Mouse (Mus musculus) telencephalon, adult 2 months (tissue): Measurements from ENCODE around the gene Gm10643.

Source experiments
- DNase-seq: peaks from one replicate; pipeline ENCODE4 v3.0.0-alpha.2; 2011; ENCODE audit warnings: low read depth, low spot score

The Gm10643 gene

DNA sequence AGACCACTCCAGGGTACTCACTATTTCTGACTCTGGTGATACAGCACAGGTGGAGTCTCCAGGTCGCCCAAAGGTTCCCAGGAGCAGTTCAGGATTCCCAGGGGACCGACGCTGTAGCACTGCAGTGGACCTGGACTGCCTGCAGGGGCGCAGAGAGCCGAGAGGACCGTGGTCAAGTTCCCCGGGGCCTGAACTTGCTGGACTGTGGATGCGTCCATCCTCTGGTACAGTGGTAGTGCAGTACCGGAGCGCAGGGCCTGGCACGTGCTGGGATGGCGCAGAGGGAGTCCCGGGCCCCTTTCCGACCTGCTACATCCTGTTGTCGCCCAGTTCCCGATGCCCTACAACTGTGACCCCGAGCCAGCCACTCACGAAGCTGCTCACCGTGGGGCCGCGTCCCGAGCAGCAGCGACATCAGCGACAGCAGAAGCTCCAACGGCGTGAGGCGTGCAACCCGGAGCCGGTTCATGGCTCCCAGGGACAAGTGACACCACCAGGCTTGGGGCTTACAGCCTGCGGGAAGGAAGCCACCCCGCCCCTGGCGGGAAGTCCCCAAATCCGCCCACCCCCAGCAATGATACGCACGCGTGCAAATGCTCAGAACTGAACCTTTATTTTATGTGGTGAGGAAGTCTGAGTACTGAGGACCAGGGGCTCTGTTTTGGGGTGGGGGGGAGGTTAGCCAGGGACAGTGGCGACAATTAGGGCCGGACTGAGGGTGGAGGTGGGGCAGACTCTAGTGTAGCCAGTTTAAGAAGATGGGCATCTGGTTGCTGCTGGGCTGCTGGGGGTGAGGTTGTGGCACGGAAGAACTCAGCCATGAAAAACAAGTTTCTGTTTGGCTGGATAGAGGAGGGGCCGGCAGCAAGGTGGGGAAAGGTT lies 22.6 kb downstream of the Gm10643 start, which contains the start of gene Il27ra:
Gene Il27ra (minus strand): TSS at position 524 of the 882 bp plus-strand sequence.
- DNase-seq: no peak

DNA sequence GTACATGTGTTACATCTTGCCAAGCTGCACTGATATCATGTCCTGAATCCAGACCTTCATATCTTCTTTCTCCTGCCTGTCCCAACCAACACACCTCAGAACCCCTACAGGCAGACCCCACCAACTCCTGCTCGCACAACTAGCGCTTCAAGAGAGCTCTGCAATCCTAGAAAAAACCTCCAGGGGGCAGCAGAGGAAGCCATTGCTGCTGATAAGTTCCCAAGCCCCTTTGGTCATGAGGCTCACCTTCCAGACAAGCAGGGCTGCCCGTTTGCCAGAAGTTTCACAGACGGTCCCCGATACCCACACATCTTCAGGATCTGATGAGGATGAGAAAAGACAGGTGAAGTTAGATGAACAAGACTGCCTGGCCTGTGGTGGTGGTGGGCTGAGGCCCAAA lies 25.9 kb downstream of the Gm10643 start:
- peak; percentile 22 for DNase-seq

DNA sequence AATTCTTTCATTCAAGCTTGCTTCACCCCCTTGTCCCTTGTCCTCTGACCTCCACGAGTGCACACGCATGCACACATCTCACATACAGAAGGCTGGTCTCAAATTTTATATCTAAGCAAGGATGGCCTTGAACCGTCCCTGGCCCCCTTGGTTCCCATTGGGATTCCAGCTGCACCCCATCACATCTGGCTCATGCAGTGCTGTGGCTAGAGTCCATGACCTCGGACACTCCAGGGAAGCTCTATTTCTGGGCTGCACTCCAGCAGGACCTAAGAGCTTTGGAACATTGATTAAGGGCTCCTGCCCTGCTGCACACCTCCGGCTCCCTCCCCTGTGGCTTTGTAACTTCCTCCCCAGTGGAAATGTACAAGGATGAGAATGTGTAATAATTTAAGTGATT lies 26.9 kb downstream of the Gm10643 start:
- DNase-seq: no peak

DNA sequence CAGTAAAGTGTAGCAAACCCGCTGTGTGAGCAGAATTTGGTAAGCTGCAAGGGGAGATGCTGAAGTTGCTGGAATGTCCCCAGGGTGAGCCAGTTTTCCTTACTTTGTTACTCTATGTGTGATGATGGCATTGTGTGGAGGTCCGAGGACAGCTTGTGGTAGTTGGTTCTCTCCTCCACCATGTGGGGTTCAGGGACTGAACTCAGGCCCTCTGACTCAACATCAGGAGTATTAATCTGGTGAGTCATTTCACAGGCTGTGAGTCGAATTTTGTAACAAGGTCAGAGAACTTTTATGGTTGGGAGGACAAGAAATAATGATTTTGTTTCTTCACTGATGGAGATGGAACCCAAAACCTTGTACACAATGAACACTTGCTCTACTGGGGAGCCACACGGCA lies 32.2 kb downstream of the Gm10643 start:
- DNase-seq: no peak

DNA sequence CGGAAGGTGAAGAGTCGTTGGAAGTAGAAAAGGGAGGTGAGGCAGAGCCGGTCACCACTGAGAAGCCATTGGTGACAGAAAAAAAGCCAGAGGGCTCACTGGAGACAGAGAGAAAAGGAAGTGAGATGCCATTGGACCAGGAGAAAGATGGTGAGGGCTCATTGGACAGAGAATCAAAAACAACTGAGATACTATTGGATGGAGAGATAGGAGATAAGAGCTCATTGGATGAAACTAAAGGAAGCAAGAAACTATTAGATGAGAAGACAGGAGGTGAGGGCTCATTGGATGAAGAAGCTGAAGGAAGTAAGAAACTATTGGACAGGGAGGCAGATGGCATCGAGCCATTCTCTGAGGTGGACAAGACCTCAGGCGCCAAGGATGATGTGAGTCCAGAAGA lies 35.7 kb downstream of the Gm10643 start:
- DNase-seq: no peak

DNA sequence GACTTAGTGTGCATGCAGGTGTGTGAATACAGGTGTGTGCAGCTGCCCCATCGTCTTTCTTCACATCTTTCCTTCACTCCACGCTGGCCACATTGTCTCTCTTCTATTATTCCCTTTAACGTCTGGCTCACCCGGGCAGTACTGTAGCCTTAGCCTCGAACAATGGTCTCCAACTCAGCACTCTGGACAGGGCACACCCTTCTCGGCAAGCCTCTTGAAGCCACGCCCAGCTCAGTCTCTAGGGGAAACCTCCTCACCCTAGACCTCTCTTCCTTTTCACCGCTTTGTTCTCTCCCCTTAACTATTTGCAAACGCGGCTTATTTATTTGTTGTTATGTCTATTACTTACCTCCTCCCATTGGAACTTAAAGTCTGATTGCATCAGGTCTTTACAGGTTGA lies 37.5 kb downstream of the Gm10643 start:
- no peak for DNase-seq

DNA sequence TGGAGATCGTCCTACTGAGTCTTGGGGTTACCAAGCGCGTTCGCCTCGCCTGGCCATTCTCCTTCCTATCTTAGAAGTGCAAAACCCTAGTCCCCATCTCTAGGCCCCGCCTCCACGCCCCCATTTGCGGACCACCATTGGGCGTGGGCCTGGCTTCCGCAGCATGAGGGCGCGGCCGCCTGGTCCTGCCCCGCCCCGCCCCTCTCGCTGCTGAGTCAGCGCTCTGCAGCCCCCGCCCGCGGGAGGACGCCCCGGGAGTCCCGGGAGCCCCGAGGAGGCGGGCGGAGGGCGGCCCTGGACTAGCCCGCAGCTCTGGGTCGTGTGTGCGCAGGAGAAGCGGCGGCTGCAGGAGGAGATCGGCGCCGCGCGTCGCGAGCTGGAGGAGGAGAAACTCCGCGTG lies 39.1 kb downstream of the Gm10643 start:
- no peak for DNase-seq

DNA sequence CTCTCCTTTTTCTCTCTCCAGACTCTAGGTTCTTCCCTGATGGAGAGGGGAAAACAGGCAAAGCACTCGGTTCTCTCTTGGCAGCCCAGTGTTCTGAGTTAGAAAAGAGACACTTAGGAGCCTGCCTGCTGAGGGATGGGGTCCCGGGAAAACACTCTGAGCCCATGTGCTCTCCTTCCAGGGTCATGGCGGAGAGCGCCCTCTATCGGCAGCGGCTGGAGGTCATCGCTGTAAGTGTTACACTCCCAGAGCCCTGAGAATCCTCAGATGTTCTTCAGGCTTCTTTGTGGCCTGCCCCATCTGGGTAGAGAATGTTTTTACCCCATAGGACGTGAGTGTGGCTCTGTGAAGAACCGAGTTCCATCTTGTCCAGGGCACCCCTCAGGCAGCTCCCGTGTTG lies 40.8 kb downstream of the Gm10643 start:
- DNase-seq: no peak

DNA sequence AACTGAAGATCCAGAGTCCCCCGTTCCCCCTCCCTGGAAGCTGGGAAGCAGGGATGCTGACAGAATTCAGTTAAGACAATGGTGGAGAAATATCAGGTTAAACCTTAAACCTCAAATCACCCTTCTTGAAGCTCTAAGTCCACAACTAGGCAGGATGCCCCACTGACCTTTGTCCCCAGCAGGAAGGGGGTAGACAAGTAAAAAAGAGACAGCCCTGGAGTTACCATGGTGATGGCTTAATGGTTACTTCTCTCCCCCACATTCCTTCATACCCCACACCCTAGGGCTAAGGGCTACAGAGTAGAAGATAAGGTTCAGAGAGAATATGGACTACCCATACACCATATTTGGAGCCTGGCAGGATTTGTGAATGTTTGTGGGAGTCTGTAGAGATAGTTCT lies 41.3 kb downstream of the Gm10643 start:
- no peak for DNase-seq

DNA sequence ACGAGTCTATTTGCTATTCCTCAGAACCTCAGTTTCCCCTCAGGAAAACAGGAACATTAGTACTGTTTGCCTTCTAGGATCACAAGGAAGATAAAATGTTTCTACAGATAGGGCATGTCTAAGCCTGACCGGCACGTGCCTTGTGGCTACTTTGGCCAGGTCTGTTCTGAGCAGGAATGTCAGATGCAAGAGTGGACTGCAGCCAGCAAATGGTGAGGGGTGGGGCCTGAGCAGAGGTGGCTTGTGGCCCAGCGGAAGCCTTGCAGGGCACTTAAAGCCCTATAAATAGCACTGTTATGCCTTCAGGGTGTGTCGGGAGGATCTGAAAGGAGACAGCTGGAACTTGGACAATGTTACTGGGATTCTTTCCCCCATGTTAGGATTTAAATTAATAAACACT lies 41.9 kb downstream of the Gm10643 start:
- DNase-seq: no peak

DNA sequence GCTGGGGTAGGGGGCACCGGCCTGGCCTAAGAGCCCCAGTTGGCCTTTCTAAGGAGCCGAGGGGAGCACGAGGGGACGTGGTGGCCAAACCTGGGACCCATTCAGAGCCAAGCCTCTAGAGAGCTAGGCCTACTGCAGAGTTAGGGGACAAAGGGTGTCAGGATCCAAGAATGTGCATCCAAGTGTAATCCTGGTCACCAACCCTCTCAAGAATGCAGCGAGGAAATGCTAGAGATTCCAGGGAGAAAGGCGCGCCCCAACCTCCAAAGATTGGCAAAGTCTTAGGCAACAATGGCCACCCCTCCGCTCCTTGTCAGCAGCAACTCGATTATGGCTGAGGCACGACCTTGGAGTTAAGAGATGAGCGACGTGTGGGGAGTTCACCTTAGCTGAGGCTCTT lies 43.4 kb downstream of the Gm10643 start:
- DNase-seq: no peak

DNA sequence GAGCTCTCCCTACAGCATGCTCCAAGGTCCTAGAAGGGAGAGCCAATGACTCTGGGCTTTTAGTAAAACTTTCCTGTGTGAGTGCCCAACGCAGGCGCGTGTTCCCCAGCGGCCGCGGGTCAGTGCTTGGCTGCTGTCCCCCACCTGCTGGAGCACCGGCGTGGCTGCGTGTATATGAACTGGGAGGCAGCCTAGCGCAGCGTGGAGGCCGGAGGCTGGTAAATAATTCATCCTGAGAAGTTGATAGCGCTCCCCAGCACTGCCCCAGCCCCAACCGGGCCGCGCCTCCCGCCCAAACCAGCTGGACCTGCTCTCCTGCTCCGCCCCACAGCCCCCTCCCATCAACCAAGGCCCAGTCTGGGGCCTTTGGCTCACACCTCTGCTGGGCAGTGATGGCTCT lies 43.8 kb downstream of the Gm10643 start, which contains the start of gene Palm3:
Gene Palm3 (plus strand): TSS at position 376 of the 400 bp plus-strand sequence.
- DNase-seq: no peak

DNA sequence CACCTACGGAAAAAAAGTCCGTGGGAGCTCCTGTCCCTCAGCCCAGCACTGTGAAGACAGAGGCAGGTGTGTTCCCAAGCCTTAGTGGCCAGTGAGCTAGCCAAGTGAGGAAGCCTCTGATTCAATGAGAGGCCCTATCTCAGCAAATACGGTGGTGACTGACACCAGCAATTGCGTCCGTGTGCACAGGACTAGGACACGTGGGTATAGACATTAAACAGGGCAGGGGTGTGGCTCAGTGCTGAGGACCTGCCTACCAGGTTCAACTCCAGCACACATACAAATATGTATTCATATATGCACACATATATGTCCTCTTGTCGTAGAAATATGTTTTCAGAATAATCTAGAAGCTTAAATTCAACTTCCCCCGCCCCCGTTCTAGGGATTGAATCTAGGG lies 45.2 kb downstream of the Gm10643 start:
- no peak for DNase-seq

DNA sequence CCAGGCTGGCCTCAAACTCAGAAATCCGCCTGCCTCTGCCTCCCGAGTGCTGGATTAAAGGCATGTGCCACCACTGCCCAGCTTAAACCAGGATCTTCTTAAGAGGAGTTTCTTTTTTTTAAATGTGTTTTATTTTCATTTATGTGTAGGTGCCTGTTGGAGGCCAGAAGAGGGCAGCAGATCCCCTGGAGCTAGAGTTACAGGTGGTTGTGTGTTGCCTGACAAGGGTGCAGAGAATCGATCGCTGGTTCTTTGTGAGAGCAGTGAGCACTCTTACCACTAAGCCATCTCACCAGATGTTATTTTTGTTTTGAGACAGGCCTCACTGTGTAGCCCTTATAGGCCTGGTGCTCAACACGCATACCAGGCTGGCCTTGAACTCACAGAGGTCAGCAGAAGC lies 49.1 kb downstream of the Gm10643 start:
- no peak for DNase-seq
